Mouse (Mus musculus): Measurements from ENCODE around the gene Zfp652. TPM values are rescaled to one million over a fixed set of nuclear protein-coding genes. Genes with fewer than 3 reads are reported as not detected.

Zfp652 gene
- polyA plus RNA-seq, 1 experiment: 30.1 TPM

GRCm38 (mm10) chr11:95805527-95805926 lies 93.1 kb downstream of the Zfp652 start:
- no peak for TF ChIP-seq CTCF (IDR thresholded peaks at IDR 0.05; ENCODE audit: borderline replicate concordance, insufficient read depth, low read depth, low read length)
- no peak for TF ChIP-seq POLR2A (IDR thresholded peaks at IDR 0.05; ENCODE audit: borderline replicate concordance, insufficient read depth, low read length)
- H3K27me3 ChIP-seq (ENCODE audit: control insufficient read depth, insufficient read depth, low read length): no peaks in the 10 kb centered on the region
- no peak overlapping the region for H3K27ac ChIP-seq (ENCODE audit: insufficient read depth, low read length)
- 28% methylated on average over 3 of the region's 3 CpGs for WGBS
- no peak overlapping the region for H3K4me3 ChIP-seq (replicated peaks; ENCODE audit: insufficient read depth, low read depth, low read length)
- no peak for DNase-seq
- no peaks in the 10 kb centered on the region; the same call in 1 of the 2 replicates for H3K4me1 ChIP-seq (ENCODE audit: control insufficient read depth, insufficient read depth, low read length)

GRCm38 (mm10) chr11:95807884-95808283 lies 95.4 kb downstream of the Zfp652 start:
- TF ChIP-seq POLR2A (IDR thresholded peaks at IDR 0.05; ENCODE audit: borderline replicate concordance, insufficient read depth, low read length): no peak
- TF ChIP-seq CTCF (IDR thresholded peaks at IDR 0.05; ENCODE audit: borderline replicate concordance, insufficient read depth, low read depth, low read length): no peak

GRCm38 (mm10) chr11:95808448-95809011 lies 96.1 kb downstream of the Zfp652 start:
- TF ChIP-seq CTCF (IDR thresholded peaks at IDR 0.05; ENCODE audit: borderline replicate concordance, insufficient read depth, low read depth, low read length) (no peak), POLR2A (IDR thresholded peaks at IDR 0.05; ENCODE audit: borderline replicate concordance, insufficient read depth, low read length) (no peak)
- Histone ChIP-seq H3K27ac (ENCODE audit: insufficient read depth, low read length) (no peak overlapping the region), H3K4me1 (ENCODE audit: control insufficient read depth, insufficient read depth, low read length) (no peaks in the 10 kb centered on the region; the same call in 1 of the 2 replicates), H3K27me3 (ENCODE audit: control insufficient read depth, insufficient read depth, low read length) (no peaks in the 10 kb centered on the region), H3K4me3 (replicated peaks; ENCODE audit: insufficient read depth, low read depth, low read length) (no peak overlapping the region)
- 58% methylated on average over 5 of the region's 5 CpGs for WGBS
- DNase-seq: no peak

More at GRCm38 (mm10) chr11:95807884-95808283, 95.4 kb downstream of the Zfp652 start:
- no peak overlapping the region for H3K4me3 ChIP-seq (replicated peaks; ENCODE audit: insufficient read depth, low read depth, low read length)
- no peak overlapping the region for H3K27ac ChIP-seq (ENCODE audit: insufficient read depth, low read length)
- H3K4me1 ChIP-seq (ENCODE audit: control insufficient read depth, insufficient read depth, low read length): no peaks in the 10 kb centered on the region; the same call in 1 of the 2 replicates
- H3K27me3 ChIP-seq (ENCODE audit: control insufficient read depth, insufficient read depth, low read length): no peaks in the 10 kb centered on the region
- 97% methylated on average over 5 of the region's 5 CpGs for WGBS
- DNase-seq: no peak

GRCm38 (mm10) chr11:95809603-95810002 lies 97.1 kb downstream of the Zfp652 start:
- 26% methylated on average over 5 of the region's 5 CpGs for WGBS
- DNase-seq: no peak
- no peaks in the 10 kb centered on the region; the same call in 1 of the 2 replicates for H3K4me1 ChIP-seq (ENCODE audit: control insufficient read depth, insufficient read depth, low read length)
- H3K4me3 ChIP-seq (replicated peaks; ENCODE audit: insufficient read depth, low read depth, low read length): no peak overlapping the region
- no peaks in the 10 kb centered on the region for H3K27me3 ChIP-seq (ENCODE audit: control insufficient read depth, insufficient read depth, low read length)
- TF ChIP-seq POLR2A (IDR thresholded peaks at IDR 0.05; ENCODE audit: borderline replicate concordance, insufficient read depth, low read length): no peak
- TF ChIP-seq CTCF (IDR thresholded peaks at IDR 0.05; ENCODE audit: borderline replicate concordance, insufficient read depth, low read depth, low read length): no peak
- no peak overlapping the region for H3K27ac ChIP-seq (ENCODE audit: insufficient read depth, low read length)

GRCm38 (mm10) chr11:95810828-95811227 lies 98.4 kb downstream of the Zfp652 start:
- WGBS: 50% methylated on average over 7 of the region's 7 CpGs
- TF ChIP-seq POLR2A (IDR thresholded peaks at IDR 0.05; ENCODE audit: borderline replicate concordance, insufficient read depth, low read length) (no peak), CTCF (IDR thresholded peaks at IDR 0.05; ENCODE audit: borderline replicate concordance, insufficient read depth, low read depth, low read length) (no peak)
- Histone ChIP-seq H3K27me3 (ENCODE audit: control insufficient read depth, insufficient read depth, low read length) (no peaks in the 10 kb centered on the region), H3K4me1 (ENCODE audit: control insufficient read depth, insufficient read depth, low read length) (no peaks in the 10 kb centered on the region), H3K4me3 (replicated peaks; ENCODE audit: insufficient read depth, low read depth, low read length) (no peak overlapping the region), H3K27ac (ENCODE audit: insufficient read depth, low read length) (no peak overlapping the region)
- no peak for DNase-seq

- DNase-seq: no peak
- H3K27ac ChIP-seq (ENCODE audit: insufficient read depth, low read length): no peak overlapping the region
- H3K27me3 ChIP-seq (ENCODE audit: control insufficient read depth, insufficient read depth, low read length): no peaks in the 10 kb centered on the region
- H3K4me3 ChIP-seq (replicated peaks; ENCODE audit: insufficient read depth, low read depth, low read length): no peak overlapping the region
- WGBS: 77% methylated on average over 6 of the region's 6 CpGs
- no peaks in the 10 kb centered on the region for H3K4me1 ChIP-seq (ENCODE audit: control insufficient read depth, insufficient read depth, low read length)
- no peak for TF ChIP-seq POLR2A (IDR thresholded peaks at IDR 0.05; ENCODE audit: borderline replicate concordance, insufficient read depth, low read length)
- TF ChIP-seq CTCF (IDR thresholded peaks at IDR 0.05; ENCODE audit: borderline replicate concordance, insufficient read depth, low read depth, low read length): no peak
Measured at GRCm38 (mm10) chr11:95811741-95812140, 99.3 kb downstream of the Zfp652 start.

GRCm38 (mm10) chr11:95812224-95812623 lies 99.8 kb downstream of the Zfp652 start:
- H3K4me1 ChIP-seq (ENCODE audit: control insufficient read depth, insufficient read depth, low read length): no peaks in the 10 kb centered on the region
- TF ChIP-seq CTCF (IDR thresholded peaks at IDR 0.05; ENCODE audit: borderline replicate concordance, insufficient read depth, low read depth, low read length): no peak
- no peak for TF ChIP-seq POLR2A (IDR thresholded peaks at IDR 0.05; ENCODE audit: borderline replicate concordance, insufficient read depth, low read length)
- 56% methylated on average over 4 of the region's 4 CpGs for WGBS
- H3K27me3 ChIP-seq (ENCODE audit: control insufficient read depth, insufficient read depth, low read length): no peaks in the 10 kb centered on the region
- H3K27ac ChIP-seq (ENCODE audit: insufficient read depth, low read length): no peak overlapping the region
- no peak overlapping the region for H3K4me3 ChIP-seq (replicated peaks; ENCODE audit: insufficient read depth, low read depth, low read length)
- no peak for DNase-seq

GRCm38 (mm10) chr11:95814101-95814500 lies 101.6 kb downstream of the Zfp652 start:
- WGBS: 97% methylated on average over 2 of the region's 2 CpGs
- no peaks in the 10 kb centered on the region for H3K27me3 ChIP-seq (ENCODE audit: control insufficient read depth, insufficient read depth, low read length)
- H3K4me1 ChIP-seq (ENCODE audit: control insufficient read depth, insufficient read depth, low read length): no peaks in the 10 kb centered on the region
- DNase-seq: no peak
- no peak for TF ChIP-seq POLR2A (IDR thresholded peaks at IDR 0.05; ENCODE audit: borderline replicate concordance, insufficient read depth, low read length)
- no peak for TF ChIP-seq CTCF (IDR thresholded peaks at IDR 0.05; ENCODE audit: borderline replicate concordance, insufficient read depth, low read depth, low read length)
- H3K27ac ChIP-seq (ENCODE audit: insufficient read depth, low read length): no peak overlapping the region
- H3K4me3 ChIP-seq (replicated peaks; ENCODE audit: insufficient read depth, low read depth, low read length): no peak overlapping the region
